Mouse (Mus musculus) limb, embryonic 11.5 days (tissue): ENCODE results near the gene Sugp1. TPM values are rescaled to one million over a fixed set of nuclear protein-coding genes. Genes with fewer than 3 reads are reported as not detected.

ENCODE experiments used
- microRNA-seq: library from miRNA; unstranded; fragments of <30 nt; microRNA quantifications from one replicate; pipeline ENCODE4, GENCODE M21; 2016
- polyA plus RNA-seq: library from polyadenylated mRNA; unstranded; fragments of >200 nt; fragmentation: Nextera tagmentation; extraction: Ambion mirVana; gene quantifications from 2 replicates; pipeline ENCODE4 v1.2.1, GENCODE M21; 2014

Gene Sugp1
- polyA plus RNA-seq, 1 experiment from 2014 or later: 39.1 TPM

Small RNAs within 50 kb of the gene (microRNA-seq; reads per million reads assigned to microRNA genes)
- not detected for gene Mir7066

Other genes with a start within 250 kb of the Sugp1 start
- 5.0 and 5.8 TPM in 2 replicates for gene Gmip, start 234.1 kb upstream of the Sugp1 start, polyA plus RNA-seq
- 2.1 and 2.3 TPM in 2 replicates for gene Lpar2, start 220.4 kb upstream of the Sugp1 start, polyA plus RNA-seq
- gene Pbx4, start 210.3 kb upstream of the Sugp1 start, polyA plus RNA-seq: 11.2 and 11.5 TPM in 2 replicates
- 0.28 and 0.35 TPM in 2 replicates for gene Cilp2, start 155.1 kb upstream of the Sugp1 start, polyA plus RNA-seq
- 4.4 and 4.9 TPM in 2 replicates for gene Tssk6, start 140.6 kb upstream of the Sugp1 start, polyA plus RNA-seq
- 164 and 168 TPM in 2 replicates for gene Ndufa13, start 140.3 kb upstream of the Sugp1 start, polyA plus RNA-seq
- gene Yjefn3, start 140.1 kb upstream of the Sugp1 start, polyA plus RNA-seq: 2.5 and 4.3 TPM in 2 replicates
- 79.5 and 93.3 TPM in 2 replicates for gene Gatad2a, start 46.4 kb upstream of the Sugp1 start, polyA plus RNA-seq
- 52.5 and 58.3 TPM in 2 replicates for gene Mau2, start 79 bp upstream of the Sugp1 start, polyA plus RNA-seq
- gene Tm6sf2, start 30.1 kb downstream of the Sugp1 start, polyA plus RNA-seq: 0.52 and 1.2 TPM in 2 replicates
- gene Hapln4, start 40.6 kb downstream of the Sugp1 start, polyA plus RNA-seq: 0.05 TPM in 1 of 2 replicates, not detected in the other
- gene Ncan, start 78.1 kb downstream of the Sugp1 start, polyA plus RNA-seq: 0.60 and 0.79 TPM in 2 replicates
- 13.7 and 20.8 TPM in 2 replicates for gene Nr2c2ap, start 88.5 kb downstream of the Sugp1 start, polyA plus RNA-seq
- 20.0 and 21.3 TPM in 2 replicates for gene Rfxank, start 96.3 kb downstream of the Sugp1 start, polyA plus RNA-seq
- gene Borcs8, start 96.7 kb downstream of the Sugp1 start, polyA plus RNA-seq: 49.6 and 53.2 TPM in 2 replicates
- 0.40 and 0.41 TPM in 2 replicates for gene Mef2b, start 96.9 kb downstream of the Sugp1 start, polyA plus RNA-seq
- gene Tmem161a, start 129.5 kb downstream of the Sugp1 start, polyA plus RNA-seq: 43.5 and 46.9 TPM in 2 replicates
- gene Slc25a42, start 169.5 kb downstream of the Sugp1 start, polyA plus RNA-seq: 2.1 and 2.4 TPM in 2 replicates
- gene Sugp2, start 191.4 kb downstream of the Sugp1 start, polyA plus RNA-seq: 34.3 and 41.0 TPM in 2 replicates
- gene Armc6, start 191.7 kb downstream of the Sugp1 start, polyA plus RNA-seq: 19.8 and 20.1 TPM in 2 replicates
- gene Homer3, start 240.0 kb downstream of the Sugp1 start, polyA plus RNA-seq: 75.2 and 78.6 TPM in 2 replicates